Mouse (Mus musculus): Measurements from ENCODE around the gene Duoxa1.
"Not testable (repeated sequence)": the region's sequence is repeated elsewhere in the genome, so short reads cannot be mapped to it uniquely, and the experiment has no call there.

Gene Duoxa1

DNA sequence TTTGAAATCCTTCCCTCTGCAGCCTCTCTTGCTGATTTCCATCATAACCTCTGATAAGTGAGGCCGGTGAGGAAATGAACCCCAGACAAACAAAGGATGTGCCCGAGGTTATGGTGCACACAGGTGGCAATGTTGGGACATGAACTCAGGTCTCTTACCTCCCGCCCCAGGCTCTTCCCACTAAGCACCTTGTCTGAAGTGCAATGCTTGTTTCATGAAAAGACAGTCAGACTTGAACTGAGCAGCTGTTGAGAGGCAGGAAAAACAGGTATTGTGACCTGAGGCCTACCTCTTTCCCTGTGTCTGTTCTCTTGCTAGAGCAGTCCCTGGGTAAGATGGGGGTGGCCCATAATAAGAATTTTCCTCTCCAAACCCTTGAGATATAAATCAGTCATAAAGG, 18.7 kb upstream of the Duoxa1 start:
- no peak for DNase-seq (ENCODE audit: low read depth, low spot score)

DNA sequence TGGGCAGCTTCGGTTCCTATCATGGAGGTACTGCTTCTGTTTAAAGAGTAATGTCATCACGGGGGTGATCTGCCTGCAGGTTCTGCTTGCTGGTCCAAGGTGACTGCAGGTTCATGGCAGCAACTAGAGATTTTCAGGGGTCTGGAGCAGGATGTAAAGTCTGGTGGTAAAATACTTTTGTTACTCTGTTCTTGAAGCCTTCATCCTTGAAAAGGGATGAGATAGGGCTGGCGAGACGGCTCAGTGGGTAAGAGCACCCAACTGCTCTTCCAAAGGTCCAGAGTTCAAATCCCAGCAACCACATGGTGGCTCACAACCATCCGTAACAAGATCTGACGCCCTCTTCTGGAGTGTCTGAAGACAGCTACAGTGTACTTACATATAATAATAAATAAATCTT, 16.8 kb upstream of the Duoxa1 start:
- not testable (repeated sequence) for DNase-seq (ENCODE audit: low read depth, low spot score)

DNA sequence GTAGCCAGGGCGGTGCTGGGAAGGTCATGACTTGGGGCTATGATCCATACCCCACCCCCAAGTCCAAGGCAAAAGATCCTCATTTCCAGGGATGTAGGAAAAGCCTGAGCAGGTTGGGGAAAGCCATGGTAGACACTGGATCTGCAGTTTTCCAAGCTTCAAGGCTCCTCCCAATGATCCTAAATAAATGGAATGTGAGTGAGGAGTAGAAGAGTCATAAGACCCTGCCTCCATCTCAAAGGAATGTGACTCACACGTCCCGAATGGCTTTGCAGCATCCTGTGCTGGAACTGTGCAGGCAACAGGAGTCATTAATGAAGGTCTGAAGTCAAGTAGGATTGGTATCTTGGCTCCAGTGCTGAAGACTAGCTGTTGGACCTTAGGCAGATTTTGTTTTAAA, 14.5 kb upstream of the Duoxa1 start:
- DNase-seq (ENCODE audit: low read depth, low spot score): no peak

DNA sequence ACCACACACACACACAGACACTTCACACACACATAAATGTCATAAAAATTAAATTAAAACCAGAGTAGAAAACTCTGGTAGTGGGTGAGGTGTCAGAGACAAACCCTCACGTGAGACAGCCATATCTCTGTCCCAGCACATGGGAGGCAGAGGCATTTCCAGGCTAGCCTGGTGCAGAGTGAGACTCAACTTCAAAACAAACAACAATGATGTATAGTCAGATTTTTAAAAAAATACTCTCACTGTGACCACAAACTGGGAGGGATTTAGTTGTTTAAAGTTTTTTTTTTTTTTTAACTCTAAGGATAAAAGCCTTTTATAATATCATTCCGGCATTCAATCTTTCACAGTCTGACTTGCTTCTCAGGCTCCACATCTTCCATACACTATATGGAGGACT, 11.8 kb upstream of the Duoxa1 start:
- no peak for DNase-seq (ENCODE audit: low read depth, low spot score)

DNA sequence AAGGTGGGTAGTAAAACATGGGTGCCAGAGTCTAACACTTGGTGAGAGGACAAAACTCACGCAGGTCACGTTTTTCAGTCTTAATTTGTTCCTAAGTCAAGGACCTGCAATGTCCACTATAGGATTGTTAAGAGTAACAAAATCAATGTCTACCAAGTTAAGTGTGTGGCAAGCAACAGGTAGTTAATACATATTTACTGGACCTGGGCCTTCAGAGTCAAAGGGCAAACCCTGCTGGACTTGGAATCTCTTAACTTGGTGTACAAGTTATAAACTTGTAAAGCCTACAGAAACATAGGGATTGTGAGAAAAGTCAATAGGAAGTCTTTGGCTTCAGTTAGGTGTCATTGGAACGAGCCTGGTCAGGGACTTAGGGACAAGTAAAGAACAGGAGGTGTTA, 11.1 kb upstream of the Duoxa1 start:
- DNase-seq (ENCODE audit: low read depth, low spot score): no peak

DNA sequence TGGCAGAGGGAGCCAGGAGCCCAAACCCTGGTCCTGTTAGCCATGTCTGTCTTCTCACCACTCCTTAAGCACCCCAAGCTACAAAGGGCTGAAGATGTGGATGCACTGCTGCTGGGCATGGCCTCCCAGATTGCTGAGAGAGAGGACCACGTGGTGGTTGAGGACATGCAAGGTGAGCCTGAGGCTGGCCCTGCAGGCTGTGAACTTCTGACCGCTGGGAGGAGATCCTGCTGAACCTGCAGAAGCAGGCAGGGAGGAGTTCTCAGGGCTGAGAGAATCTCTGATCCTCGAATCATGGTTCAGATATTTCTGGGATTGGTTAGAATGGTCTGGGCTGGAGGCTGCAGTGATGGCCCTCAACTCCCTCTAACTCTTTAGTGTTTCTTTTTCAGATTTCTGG, 10.4 kb upstream of the Duoxa1 start:
- no peak for DNase-seq (ENCODE audit: low read depth, low spot score)

DNA sequence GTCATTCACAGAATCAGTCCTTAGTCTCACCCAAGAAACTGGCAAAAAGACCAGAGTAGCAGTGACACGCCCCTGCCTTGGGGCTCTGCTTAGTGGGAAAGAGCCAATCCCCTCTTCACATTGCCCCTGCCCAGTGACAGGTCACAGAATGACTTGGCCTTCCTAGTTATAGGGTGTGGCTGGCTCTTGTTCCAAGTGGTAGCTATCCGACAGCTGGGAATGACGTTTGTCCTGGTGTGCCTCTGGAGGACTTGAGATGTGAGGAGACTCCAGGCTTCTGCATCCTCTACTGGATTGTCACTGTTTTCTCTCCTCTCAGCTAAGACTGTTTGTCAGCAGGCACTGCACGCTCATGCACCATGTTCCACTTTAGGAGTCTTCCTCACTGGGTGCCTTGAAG, 3.9 kb upstream of the Duoxa1 start:
- DNase-seq (ENCODE audit: low read depth, low spot score): no peak

DNA sequence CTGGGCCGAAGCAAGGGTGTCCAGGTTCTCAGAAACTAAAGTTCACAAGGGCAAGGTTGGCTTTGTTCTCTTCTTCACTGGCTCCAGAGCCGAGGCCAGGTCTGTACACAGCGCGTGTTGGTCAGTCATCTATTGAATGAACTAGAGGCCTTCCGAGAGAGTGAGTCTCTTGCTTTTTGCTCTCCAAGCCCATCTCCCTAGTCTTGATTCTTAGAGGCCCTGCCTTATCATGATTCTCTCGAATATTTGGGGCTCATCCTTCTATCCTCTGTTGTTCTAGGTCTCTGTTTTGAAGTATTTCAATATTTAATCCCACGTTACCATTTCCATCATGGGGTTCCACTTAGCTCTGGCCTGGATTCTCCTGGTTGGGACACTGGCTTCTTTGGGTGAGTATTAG, 1.8 kb upstream of the Duoxa1 start, which contains the start of gene Duox1:
Gene Duox1, plus strand, starts transcription at position 301 of the 400 bp plus-strand sequence.
- DNase-seq (ENCODE audit: low read depth, low spot score): no peak

DNA sequence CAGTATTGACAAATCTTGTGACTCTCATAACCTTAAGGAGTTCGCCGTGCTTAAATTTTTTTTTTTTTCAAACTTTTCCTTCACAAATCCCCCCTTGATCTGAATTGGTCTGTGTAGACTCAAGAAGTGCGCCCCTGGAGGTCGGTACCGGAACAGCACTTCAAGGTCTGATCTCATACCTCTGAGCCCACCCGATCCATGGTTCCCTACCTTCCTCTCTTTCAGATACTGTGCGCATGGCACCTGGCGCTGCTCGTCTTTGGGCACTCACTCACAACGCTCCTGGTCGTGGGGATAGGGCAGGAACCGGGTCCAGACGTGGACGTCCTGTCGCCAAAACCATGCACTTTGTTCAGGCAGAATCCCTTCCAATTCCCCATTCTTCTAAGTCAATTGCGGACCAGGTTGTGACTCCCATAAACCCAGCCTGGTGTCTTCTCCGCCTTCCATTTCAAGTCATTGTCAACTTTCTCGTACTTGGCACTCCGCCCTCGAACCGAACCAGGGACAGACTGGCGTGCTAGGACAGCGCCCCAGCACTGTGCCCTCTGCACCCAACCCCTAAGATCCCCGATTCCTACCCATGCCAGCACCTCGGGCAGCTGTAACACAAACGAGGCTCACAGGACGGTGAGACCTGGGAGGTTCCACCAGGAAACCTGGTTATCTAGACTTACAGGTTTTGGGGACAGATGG, 660 bp downstream of the Duoxa1 start:
- peak; percentile 81 for DNase-seq (ENCODE audit: low read depth, low spot score)

DNA sequence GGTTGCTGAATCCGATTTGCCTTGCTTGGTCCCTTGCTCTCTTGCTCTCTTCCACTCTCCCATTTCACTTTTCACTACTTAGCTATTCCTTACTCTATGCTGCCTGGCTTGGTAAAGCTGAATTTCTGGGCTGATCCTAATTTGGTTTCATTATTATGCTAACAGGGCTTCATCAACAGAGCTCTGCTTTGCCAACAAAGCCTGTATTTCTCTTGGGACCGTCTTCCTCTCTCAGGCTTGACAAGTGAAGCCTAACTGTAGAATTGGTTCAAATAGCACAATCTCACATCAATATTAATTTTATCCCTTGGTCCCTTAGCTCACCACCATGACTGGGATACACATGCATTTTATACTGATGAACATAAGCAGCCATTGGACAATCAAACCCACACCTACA, 2.0 kb downstream of the Duoxa1 start:
- DNase-seq (ENCODE audit: low read depth, low spot score): no peak

DNA sequence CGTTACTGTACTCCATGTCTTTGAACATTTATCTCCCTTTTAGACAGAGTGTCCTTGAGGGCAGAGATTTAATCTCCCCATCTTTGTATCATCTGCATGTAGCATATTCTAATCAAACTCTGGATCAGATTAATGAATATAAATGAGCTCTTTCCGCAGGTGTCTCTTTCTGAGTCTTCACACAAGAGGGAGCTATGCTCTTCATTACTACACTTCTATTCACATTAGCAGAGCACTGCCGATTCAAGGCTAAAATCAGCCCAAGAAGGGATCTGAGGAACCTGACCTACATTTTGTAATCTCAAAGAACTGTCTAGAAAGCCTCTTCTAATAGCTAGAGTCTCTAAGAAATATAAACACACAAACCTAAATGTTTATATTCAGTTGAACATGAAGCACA, 3.9 kb downstream of the Duoxa1 start:
- no peak for DNase-seq (ENCODE audit: low read depth, low spot score)

DNA sequence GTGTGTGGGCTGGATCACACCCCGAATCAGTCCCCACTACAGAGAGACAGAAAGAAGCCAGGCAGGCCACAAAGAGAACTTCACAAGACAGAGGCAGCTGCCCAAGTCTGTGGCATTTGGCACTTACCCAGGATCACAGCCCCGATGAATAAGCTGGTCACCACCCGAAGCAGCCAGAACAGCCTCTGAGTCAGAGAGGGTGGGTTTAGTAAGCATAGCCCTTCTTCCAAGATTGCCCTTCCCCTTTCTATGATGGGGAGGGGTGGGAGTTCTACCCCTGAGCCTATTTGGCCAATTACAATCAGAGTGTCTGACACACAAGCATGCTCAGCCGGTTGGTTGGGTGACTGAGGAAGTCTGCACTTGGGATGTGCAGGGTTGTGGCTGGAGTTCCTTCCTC, 7.3 kb downstream of the Duoxa1 start:
- DNase-seq (ENCODE audit: low read depth, low spot score): no peak

DNA sequence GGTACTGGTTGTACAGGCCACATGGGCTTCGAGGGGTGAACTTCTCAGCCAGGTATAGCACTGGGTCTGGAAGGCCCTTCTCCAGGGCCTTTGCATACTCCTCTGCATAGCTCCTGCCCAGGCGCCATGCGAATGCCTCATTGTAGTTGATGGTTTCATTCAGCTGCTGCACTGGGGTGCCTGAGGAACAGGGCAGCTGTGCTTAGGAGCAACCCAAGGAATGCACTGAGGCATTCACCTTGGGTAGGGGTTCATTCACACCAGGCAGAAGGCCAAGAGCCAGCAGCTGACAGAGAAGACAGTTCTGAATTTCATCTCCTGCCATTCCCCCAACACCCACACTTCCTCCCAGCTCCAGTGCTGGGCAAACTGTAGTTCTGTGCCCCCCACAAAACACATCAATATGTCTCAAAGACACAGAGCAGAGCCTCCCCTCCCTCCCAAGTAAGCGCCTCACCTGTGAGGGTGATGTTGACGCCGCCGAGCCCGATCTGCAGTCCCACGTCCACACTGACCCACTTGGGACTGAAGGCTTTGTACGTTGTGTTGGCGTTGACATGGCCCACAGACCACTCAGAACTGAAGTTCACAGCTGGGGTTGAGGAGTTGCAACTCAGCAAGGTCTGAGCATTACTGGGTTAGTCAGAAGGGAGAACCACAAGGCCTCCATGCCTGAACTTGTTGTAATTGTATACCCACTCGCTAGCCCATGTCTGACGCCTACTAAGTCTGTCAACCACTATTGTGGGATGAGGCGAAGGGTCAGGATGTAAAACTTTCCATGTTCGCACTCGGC, 8.2 kb downstream of the Duoxa1 start:
- DNase-seq (ENCODE audit: low read depth, low spot score): no peak

DNA sequence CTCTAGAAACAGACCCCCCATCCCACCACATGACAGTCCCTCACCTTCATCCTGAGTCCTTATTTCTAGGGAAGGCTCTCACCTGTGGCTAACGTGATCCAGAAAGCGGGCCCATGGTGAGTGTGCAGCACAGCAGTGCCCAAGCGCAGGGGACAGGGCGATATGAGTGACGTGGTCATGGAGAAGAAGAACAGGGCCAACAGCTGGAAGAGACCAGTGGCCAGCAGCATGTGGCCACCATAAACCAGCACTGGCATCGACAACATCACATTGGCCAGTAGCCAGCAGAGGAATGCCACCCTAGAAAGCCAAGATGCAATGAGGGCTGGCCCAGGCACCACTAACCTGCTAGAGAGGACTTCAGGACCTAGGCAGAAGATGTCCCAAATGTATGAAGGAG, 9.0 kb downstream of the Duoxa1 start:
- no peak for DNase-seq (ENCODE audit: low read depth, low spot score)

DNA sequence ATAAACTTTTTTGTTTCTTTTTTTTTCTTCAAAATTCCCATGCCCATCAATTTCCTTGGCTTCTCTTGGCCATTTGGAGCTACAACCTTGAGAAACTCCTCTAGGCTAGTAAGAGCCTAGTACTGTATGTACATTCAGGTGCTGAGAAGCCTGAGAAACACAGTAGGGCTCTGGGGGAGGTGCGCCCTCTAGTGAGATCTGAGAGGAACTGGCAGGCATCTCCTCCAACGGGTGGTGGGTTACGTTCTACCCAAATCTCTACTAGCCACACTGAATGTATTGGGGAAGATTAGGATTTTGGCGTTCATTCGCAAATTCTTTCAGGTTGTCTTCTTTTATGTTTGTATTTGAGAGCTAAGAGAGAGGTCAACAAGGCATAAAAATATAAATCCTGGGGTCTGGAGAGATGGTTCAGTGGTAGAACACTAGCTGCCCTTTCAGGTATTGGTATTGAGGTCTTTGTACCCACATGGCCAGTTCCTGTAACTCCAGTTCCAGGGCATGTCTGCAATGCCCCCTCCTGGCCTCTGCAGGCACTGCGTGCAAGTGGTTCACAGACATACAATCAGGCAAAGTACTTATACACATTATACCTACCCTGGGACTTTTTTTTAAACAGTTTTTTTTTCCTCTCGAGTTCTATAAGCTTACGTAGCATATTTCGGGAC, 10.8 kb downstream of the Duoxa1 start:
- DNase-seq (ENCODE audit: low read depth, low spot score): peak; percentile 88

DNA sequence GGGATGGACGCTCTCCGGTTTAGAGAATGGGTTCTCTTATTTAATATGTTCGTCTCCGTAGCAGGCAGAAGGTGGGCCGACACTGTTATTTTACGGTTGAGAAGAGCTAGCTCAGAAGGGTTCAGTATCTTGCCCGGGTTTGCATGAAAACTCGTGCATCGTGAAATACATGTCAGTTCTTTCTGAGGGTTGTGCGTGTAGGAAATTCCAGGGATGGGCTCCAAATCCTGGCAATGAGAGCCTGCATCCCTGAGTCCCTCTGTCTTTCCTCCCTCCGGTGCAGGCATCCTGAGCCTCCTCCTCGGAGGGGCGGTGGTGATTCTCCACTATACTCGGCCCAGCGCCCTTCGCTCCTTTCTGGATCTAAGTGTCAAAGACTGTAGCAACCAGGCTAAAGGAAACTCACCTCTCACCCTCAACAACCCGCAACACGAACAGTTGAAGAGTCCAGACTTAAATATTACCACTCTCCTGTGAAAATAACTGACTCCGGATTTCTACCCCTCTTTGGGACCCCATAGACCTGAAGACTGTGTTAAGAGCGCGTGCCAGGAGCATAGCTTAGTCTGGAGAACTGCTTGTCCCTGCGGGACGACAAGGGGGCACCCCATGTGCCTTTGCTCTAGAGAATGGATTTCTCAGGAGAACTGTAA, 11.5 kb downstream of the Duoxa1 start:
- DNase-seq (ENCODE audit: low read depth, low spot score): no peak

DNA sequence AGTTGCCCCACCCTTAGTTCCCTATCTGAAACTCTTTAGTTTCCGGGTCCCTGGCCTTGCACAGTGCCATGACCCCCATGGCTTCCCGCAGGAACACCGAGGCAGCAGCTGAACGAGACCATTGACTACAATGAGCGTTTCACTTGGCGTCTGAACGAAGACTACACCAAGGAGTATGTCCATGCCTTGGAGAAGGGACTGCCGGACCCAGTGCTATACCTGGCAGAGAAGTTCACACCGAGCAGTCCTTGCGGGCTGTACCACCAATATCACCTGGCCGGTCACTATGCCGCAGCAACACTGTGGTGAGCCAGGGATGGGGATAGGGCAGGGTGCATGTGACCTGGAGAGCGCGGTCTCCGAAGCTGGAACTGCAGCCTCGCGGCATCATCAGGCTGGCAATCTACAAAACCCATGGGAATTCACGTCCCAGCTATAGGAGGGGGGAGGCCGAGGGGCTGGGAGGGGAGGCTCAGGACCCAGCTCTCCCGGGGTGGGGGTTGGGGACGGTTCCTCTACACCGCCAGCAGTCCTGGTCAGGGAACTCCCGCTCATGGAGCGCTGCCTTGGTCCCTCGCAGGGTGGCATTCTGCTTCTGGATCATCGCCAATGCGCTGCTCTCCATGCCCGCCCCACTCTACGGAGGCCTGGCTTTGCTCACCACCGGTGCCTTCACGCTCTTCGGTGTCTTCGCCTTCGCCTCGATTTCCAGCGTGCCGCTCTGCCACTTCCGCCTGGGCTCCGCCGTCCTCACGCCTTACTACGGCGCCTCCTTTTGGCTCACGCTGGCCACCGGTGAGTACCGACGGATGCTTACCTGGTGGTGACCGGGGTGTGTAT, 12.2 kb downstream of the Duoxa1 start:
- DNase-seq (ENCODE audit: low read depth, low spot score): peak; percentile 70

DNA sequence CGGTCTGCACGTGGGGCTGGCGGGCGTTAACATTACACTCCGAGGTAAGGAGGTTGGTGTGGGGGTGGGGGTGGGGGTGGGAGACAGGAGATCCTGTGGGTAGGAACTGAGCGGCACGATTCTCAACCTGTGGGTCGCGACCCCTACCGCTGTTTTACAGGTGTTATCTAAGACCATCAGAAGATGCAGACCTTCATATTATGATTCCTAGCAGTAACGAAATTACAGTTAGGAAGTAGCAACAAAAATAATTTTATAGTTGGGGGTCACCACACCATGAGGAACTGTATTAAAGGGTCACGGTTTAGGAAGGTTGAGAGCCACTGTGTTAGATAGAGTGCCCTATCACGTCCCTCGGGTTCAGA, 12.9 kb downstream of the Duoxa1 start:
- DNase-seq (ENCODE audit: low read depth, low spot score): no peak

DNA sequence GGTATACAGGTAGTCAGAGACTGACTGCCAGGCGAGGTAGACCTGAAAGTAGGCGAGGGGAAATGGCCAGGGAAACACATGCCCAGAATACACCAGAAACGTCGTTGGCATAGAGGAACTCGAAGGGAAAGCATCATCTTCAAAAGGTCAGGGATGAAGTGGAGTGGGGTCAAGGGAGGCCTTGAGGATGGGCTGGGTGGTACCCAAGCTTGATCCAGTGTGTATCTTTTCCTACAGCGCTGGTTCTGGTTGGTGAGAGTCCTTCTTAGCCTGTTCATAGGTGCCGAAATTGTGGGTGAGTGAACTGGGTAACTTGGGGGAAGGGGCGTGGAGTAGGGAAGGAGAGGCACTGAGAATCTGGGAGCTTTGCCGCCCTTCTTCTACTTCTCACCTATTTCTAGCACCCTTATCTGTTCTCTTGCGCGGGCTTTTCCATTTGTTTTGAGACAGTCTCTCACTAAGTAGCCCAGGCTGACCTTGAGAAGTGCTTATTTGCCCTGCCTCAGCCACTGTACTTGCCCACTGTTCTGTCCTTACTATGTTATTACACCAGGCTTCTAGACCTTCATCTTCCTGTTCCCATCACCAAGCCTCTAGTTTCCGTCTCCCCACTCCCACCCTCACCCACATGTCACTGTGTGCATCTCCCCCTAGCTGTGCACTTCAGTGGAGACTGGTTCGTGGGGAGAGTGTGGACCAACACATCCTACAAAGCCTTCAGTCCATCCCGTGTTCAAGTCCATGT, 13.4 kb downstream of the Duoxa1 start:
- peak; percentile 24 for DNase-seq (ENCODE audit: low read depth, low spot score)

DNA sequence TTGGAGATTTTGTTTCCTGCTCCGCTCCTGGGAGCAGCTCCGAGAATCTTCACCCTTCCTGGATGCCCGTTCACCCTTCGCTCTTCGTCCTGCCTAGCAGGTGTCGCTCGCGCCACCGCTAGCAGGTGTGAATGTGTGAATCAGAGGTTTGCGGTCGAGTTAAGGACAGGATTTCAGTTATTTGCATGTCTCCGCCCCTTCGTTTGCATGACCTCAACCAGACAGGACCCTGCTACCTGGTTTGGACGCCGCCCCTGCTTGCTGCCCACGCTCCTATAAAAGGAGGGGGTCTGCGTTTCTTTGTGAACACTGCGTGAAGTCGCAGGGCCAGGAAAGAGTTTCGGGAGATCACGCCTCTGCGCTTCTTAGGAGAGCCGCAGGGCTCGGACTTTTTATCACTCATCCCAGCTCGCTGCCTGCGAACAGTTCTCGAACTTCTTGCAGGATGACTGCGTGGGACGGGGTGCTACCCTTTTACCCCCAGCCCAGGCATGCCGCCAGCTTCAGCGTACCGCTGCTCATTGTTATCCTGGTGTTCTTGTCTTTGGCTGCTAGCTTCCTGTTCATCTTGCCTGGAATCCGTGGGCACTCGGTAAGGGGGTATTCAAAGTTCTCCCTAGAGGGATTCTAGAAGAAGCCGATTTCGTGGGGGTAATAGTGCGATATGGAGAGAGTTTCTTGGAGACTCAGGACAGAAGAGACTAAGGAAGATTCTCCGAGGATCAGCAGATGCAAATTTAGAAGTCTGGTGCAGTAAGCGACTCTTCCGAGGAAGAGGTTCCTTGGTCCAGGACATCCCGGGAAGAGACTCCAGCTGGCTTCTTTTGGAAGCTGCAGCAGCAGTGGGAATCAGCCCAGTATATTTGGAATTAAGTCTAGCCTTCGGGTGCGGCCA, 14.7 kb downstream of the Duoxa1 start, which contains the start of gene Duoxa2:
Gene Duoxa2, plus strand, starts transcription at position 305 of the 895 bp plus-strand sequence.
- DNase-seq (ENCODE audit: low read depth, low spot score): peak; percentile 62

All from CD4-positive, CD25-positive, alpha-beta regulatory T cell, adult 2 months (primary cell).